Mouse (Mus musculus) left cerebral cortex, postnatal 10 days (tissue): Measurements from ENCODE around the gene Zfp82. TPM values are rescaled to one million over a fixed set of nuclear protein-coding genes. Genes with fewer than 3 reads are reported as not detected.
A peak's percentile ranks its signal among the peaks of the same experiment; 100 is the strongest.

Experiments
- DNase-seq, 2 experiments: peaks; one replicate each; pipeline ENCODE4 v3.0.0; 2021 to 2022; ENCODE audit warnings: low spot score in 2 of 2, mixed read lengths in 1 of 2; ENCODE audit errors: extremely low spot score in 1 of 2
- intact Hi-C: fragments of 180-260 bp; cut with DNase I; formaldehyde crosslinking; loops from one replicate; pipeline ENCODE4 v1.15.1; 2025
- total RNA-seq, 2 experiments: library from RNA; stranded (reverse); gene quantifications; 2 replicates each; pipeline ENCODE4 v1.2.3; 2021

Gene Zfp82
- total RNA-seq, 2 experiments from 2014 or later = 4.6 to 4.7 TPM

DNA sequence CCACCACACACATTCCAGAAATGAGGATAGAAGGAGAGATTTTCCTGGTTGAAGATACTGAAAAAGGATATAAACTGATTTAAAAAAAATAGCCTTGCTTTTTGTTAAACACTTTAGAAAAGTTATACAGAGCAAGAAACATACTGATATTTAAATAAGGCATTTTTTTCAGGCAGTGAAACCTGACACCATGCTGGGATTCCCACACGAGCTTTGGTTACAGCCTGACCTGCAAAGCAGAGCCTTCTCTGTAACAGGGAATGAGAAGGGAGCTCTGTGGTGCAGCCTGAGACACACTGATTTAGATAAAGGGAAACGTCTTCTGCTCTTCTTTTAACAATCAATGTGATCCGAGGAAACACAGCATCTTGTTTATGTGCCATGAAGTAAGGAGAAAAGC, 19.1 kb downstream of the Zfp82 start:
- intact Hi-C loops = no loop called here
- DNase-seq = no peak

DNA sequence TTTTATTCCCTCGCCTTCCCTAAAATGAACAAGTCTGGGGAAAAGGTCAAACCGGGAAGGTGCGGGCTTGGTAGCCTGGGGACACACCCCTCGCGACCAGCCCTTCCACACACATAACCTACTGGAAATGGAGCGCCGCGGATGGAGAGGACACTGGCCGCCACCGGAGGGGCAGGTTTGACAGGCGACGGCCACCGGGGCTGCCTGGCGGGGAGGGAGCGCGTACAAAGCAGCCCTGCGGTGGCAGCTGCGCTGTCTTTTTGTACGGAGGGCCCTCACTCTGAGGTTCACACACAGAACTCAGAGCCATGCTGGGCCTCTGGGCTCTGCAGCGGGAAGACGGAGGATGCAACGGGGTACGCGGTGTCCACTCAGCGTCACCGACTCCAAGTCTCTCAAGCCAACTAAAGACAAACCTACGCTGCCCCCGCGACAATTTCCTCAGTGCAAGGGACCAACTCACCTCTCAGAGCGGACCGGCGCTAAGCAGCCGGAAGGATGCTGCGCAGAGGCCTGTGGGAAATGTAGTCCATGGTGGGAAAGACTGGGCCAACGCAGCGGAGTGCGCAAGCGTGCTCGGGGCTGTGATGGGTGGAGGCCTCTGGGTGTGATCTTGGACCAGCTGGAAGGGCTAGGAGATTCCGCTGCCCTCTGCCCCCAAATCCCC, 21.7 kb downstream of the Zfp82 start, which contains the start of gene Zfp14:
Zfp14 (minus strand) TSS at position 499 of the 667 bp plus-strand sequence.
- intact Hi-C loops = no loop called here
- peak; percentile 87 to 92 for DNase-seq

- DNase-seq = no peak
- intact Hi-C loops = no loop called here
Observed at GRCm38 (mm10) chr7:30048126-30048525, 24.6 kb downstream of the Zfp82 start.

GRCm38 (mm10) chr7:30044354-30044753, 28.3 kb downstream of the Zfp82 start:
- no peak for DNase-seq
- intact Hi-C loops = no loop called here

- intact Hi-C loops = no loop called here
- DNase-seq = no peak
Observed at GRCm38 (mm10) chr7:30034331-30034730, 38.4 kb downstream of the Zfp82 start.

GRCm38 (mm10) chr7:30031379-30031778, 41.3 kb downstream of the Zfp82 start:
- intact Hi-C loops = no loop called here
- no peak for DNase-seq

GRCm38 (mm10) chr7:30030677-30031076, 42.0 kb downstream of the Zfp82 start:
- intact Hi-C loops = no loop called here
- no peak for DNase-seq

- DNase-seq = no peak
- intact Hi-C loops = no loop called here
Observed at GRCm38 (mm10) chr7:30028572-30028971, 44.1 kb downstream of the Zfp82 start.

DNA sequence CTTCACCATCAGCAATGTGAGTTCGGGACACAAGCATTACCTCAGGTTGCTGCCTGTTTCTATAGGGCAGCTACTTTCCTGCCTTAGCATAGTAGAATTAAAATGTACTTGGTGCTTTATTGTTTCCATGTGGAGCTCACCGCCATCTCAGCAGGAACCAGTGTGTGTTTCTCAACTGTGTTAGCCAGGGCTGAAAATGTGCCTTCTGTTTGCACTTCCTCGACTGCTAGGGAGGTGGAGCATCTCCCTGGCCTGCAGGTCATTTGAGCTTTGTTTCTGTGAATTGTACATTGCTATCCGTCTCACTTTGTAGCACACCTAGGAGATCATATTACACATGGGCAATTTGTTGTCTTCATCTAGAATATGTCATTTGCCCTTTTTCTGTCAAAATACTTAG, 45.4 kb downstream of the Zfp82 start:
- intact Hi-C loops = no loop called here
- no peak for DNase-seq

DNA sequence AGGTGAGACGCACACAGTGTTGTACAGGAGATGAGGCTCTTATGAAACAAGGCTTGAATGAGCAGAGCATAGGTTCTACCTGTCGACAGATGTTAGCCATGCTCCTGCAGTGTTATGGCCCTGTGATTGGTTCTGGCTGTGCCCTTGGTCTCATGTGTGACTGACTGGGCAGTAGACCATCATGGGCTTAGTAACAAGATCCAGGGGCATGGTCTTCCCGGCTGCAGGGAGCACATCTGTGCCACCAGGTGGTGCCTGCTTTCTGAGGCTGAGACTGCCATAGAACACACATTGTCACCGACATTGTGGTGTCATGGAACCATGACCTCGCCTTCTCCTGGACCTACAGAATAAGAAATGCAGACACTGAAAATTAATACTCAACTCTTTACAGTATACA, 47.3 kb downstream of the Zfp82 start:
- intact Hi-C loops = no loop called here
- DNase-seq = no peak

DNA sequence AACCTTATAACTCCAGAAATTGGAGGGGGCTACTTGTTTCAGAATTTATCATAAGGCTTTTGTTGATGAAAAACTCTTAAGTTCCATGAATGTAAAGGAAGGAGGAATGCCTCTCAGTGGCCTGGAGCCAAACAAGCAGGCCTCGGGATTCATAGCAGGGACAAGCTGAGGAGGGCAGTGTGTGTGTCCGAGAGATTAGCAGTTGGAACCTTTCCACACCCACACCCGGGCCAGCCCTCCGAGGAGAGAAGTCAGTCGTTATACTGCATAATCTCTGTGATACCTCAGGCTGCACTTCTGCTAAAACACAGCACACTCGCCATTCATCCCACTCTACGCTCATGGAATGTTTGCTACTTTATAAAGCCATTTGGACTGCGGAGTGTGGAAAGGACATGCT, 48.9 kb downstream of the Zfp82 start:
- intact Hi-C loops = no loop called here
- DNase-seq = no peak

- no peak for DNase-seq
- intact Hi-C loops = no loop called here
Observed at GRCm38 (mm10) chr7:30023324-30023723, 49.4 kb downstream of the Zfp82 start.

GRCm38 (mm10) chr7:30019543-30019942, 53.2 kb downstream of the Zfp82 start:
- intact Hi-C loops = no loop called here
- DNase-seq = no peak

DNA sequence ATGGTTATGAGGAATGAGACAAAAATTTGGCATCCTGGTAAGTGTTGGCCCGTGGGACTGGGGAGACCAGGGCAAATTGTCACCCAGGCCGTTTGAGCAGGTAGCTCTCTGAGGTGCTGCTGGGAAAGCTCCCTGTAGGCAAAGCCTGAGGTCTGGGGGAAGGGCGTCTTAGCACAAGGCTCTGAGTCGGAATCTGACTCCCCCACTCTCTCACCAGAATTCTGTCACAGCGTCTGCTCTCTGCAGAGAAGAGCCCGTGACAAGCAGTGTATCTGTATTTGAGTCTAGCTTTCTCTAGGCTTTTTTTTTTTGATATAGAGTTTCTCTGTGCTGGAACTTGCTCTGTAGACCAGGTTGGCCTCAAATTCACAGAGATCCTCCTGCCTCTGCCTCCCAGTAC, 55.5 kb downstream of the Zfp82 start:
- DNase-seq = no peak
- intact Hi-C loops = no loop called here

DNA sequence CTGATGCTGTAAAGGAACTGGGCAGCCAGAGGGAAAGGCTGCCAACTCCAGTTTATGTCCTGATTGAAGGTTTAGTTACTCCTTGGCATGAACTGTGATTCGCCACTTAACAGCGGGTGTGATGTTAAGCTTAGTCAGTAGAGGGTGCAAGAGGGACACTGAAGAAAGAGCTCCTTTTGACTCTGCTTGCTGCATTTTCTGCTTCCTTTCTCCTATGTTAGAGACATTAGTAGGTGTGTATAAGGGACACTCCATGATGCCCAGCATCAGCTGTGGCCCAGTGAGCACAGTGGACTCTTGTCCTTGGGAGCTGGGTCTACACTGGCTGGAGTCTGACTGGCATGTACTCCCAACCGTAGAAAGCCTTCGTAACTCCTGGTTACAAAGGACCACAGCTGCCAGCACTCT, 59.7 kb downstream of the Zfp82 start:
- DNase-seq = peak; percentile 38 to 69

GRCm38 (mm10) chr7:30010551-30011195, 62.0 kb downstream of the Zfp82 start:
- intact Hi-C loops = loop anchor here (5.0 kb wide), 1 partner anchor 62 kb away; the partner anchor contains the start of gene Zfp82

More for the DNA sequence above, 59.7 kb downstream of the Zfp82 start:
- intact Hi-C loops = loop anchor here (5.0 kb wide), 1 partner anchor 59 kb away; the partner anchor contains the start of gene Zfp82

GRCm38 (mm10) chr7:30009321-30010085, 63.2 kb downstream of the Zfp82 start:
- DNase-seq = peak in 1 of 2 experiments; percentile 40
- intact Hi-C loops = loop anchor here (5.0 kb wide), 1 partner anchor 63 kb away; the partner anchor contains the start of gene Zfp82

More at GRCm38 (mm10) chr7:30010551-30011195, 62.0 kb downstream of the Zfp82 start:
- no peak for DNase-seq

DNA sequence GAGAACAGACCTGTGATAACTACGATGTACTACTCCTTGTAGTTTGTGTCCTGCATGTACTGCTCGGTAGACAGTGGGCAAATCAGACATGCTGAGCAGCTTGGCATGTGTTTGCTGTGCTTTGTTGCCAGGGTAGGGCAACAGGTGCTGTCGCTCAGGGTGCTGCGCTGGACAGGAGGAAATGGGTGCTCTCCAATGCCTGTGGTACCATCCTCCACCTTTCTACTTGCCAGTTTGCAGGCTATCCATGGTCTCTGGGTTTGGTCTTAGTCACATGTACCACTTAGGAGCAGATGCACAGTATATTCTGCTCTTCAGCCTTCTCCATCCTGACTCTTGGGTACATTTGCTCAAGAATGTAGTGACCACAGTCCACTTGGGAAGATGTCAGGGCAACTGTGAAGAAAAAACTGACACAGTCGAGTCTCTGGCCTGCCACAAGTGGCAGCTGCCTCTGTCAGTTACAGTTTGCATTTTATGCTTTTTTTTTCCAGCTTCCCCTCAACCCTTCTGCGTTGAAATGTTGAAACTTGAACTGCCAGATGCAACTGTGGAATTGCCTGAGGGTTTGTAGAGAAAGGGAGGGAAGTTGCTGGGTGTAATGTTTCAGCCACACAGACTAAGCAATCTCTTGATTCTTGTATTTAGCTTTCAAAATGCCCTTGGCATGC, 64.5 kb downstream of the Zfp82 start:
- DNase-seq = no peak
- intact Hi-C loops = no loop called here

DNA sequence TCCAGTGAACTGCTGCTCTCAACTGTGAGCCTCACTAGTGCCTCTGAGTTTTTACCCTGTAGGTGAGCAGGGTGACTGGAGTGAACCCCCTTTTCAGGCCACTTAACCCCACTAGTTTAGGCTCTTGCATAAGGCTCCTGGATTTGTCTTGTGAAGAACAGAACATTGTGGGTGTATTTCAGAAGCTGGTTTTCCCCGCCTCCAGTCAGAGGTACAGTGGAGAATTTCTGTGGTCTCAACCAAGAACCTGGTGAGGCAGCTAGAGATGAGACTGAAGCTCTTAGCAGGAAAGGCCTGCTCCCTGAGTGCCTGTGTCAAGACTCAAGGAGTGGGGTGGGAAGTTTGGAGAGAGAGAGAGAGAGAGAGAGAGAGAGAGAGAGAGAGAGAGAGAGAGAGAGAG, 65.1 kb downstream of the Zfp82 start:
- DNase-seq = no peak
- intact Hi-C loops = no loop called here
